Mouse (Mus musculus) testis, adult 2 months (tissue): ENCODE measurements around the gene Grb14.

Experiments used
- CTCF ChIP-seq: fragments of 200-500 bp; IDR thresholded peaks from 2 replicates; pipeline ENCODE4 v1.5.1; 2012; ENCODE audit warnings: low read depth, mild to moderate bottlenecking, inconsistent platforms, low read length, moderate library complexity; ENCODE audit not compliant: control insufficient read depth, insufficient read depth, insufficient replicate concordance
- POLR2A ChIP-seq: fragments of 200-500 bp; IDR thresholded peaks from 2 replicates; pipeline ENCODE4 v1.6.1; 2012; ENCODE audit warnings: low read depth, mild to moderate bottlenecking, inconsistent platforms, low read length, moderate library complexity; ENCODE audit not compliant: control insufficient read depth

DNA sequence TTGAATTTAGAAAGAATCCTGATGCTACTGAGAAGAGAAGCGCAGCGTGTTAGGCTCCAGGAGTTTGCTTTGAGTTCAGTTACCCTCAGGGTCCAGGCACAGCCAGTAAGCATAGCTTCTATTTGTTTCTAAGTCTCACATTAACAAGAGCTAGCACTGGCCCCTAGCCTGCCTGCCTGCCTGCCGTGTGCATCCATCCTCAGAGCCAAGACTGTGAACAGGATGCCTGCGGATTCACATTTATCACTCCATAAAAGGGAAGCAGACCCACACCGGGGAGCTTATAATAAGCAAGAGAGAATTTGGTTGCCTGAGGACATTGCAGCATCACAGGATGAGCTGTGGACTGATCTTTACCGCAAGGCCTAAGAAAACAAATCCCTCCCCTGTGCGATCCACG is 53.8 kb downstream of the Grb14 start:
- TF ChIP-seq CTCF (no peak), POLR2A (no peak)
